Mouse (Mus musculus): ENCODE results near the gene Nf1. TPM values are rescaled to one million over a fixed set of nuclear protein-coding genes. Genes with fewer than 3 reads are reported as not detected.

The Nf1 gene
- polyA plus RNA-seq, 1 experiment from 2014 or later: 1.3 TPM

DNA sequence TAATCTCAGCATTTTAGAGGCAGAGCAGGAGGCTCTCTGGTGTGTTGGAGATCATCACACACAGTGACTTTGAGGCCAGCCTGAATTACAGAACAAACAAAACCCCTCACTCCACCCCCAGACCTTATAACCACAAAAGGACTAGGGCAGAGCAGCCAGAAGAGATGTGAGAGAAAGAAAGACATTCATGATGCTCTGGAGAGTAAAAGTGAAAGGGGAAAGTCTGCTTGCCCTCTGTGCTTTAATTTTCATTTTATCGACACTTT, 184.8 kb downstream of the Nf1 start:
- H3K4me3 ChIP-seq (ENCODE audit: low read depth, low read length): no peak overlapping the region
- no peaks in the 10 kb centered on the region for H3K27me3 ChIP-seq (ENCODE audit: control insufficient read depth, insufficient read depth, low read depth, low read length)
- 53% methylated on average over 1 of the region's 1 CpGs for WGBS (ENCODE audit: insufficient replicate concordance)
- H3K36me3 ChIP-seq (ENCODE audit: control insufficient read depth, insufficient read depth): no peaks in the 10 kb centered on the region
- no peak for ATAC-seq (ENCODE audit: low read depth)
- H3K4me1 ChIP-seq (ENCODE audit: control insufficient read depth, low read depth, low read length): peaks cover 14% of the 10 kb centered on the region
- H3K9ac ChIP-seq (ENCODE audit: low read depth, low read length): no peak overlapping the region
- H3K4me2 ChIP-seq (ENCODE audit: low read depth, low read length): 0 out of 2 replicates have a peak overlapping the region, but pooled peaks have one; percentile 31
- H3K27ac ChIP-seq (ENCODE audit: low read length): peak overlapping the region; percentile 49
- no peaks in the 10 kb centered on the region for H3K9me3 ChIP-seq (replicated peaks; ENCODE audit: control insufficient read depth, low read length)

DNA sequence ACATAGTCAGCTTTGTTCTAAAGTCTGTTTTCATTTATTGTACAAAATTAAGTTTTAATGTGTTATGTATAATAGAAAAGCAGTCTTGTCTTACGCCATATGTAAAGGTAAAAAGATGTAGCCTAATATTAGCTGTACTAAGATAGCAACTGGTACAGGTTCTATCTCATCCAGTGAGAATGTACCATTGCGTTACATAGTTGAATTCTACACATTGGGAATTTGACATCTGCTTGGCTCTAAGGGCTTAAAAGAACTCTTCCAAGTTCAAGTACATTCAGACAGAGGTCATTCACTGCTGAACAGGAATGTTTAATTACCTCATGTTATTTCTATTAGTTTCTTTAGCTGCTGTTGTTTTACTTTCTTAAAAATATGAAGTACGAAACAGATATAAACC, 187.1 kb downstream of the Nf1 start:
- no peak overlapping the region for H3K9ac ChIP-seq (ENCODE audit: low read depth, low read length)
- no peak overlapping the region for H3K4me3 ChIP-seq (ENCODE audit: low read depth, low read length)
- WGBS (ENCODE audit: insufficient replicate concordance): 76% methylated on average over 3 of the region's 3 CpGs
- H3K9me3 ChIP-seq (replicated peaks; ENCODE audit: control insufficient read depth, low read length): no peaks in the 10 kb centered on the region
- no peaks in the 10 kb centered on the region for H3K27me3 ChIP-seq (ENCODE audit: control insufficient read depth, insufficient read depth, low read depth, low read length)
- H3K36me3 ChIP-seq (ENCODE audit: control insufficient read depth, insufficient read depth): no peaks in the 10 kb centered on the region
- ATAC-seq (ENCODE audit: low read depth): no peak
- no peak overlapping the region; the same call in 1 of the 2 replicates for H3K27ac ChIP-seq (ENCODE audit: low read length)
- peaks cover 12% of the 10 kb centered on the region for H3K4me1 ChIP-seq (ENCODE audit: control insufficient read depth, low read depth, low read length)
- no peak overlapping the region for H3K4me2 ChIP-seq (ENCODE audit: low read depth, low read length)

DNA sequence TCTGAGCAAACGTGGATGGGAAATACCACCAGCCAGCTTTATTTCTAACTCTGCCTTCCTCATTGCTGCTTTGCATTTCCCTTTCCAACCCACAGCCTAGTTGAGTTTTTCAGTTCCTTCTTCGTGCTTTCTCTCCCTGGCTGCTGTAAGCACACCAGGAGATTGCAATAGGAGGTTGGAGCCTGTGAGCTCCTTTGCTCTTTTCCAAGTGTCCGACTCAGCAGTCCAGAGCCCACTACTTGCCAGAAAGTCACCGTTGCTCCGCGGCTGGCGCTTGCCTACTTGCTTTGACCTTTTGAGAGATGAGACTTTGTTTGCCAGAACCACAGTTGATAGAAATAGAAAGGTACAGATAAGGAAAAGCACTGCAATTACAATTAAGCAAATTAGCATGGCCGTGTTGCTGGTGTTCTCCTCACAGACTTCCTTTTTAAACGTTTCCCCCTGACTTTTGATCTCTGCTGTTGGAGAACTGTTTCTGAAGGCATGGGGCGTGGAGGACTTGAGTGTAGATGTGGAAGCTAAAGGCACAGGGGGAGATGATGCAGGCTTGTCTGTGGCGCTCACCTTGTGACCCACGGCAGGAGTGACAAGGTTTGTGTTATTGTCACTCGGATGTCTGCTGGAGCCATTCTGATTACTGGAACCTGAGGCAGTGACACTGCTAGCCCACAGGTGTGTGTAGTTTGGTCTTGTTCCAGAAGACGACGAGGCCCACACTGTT, 187.7 kb downstream of the Nf1 start:
- Histone ChIP-seq H3K27ac (ENCODE audit: low read length) (peak overlapping the region; percentile 35), H3K4me1 (ENCODE audit: control insufficient read depth, low read depth, low read length) (peaks cover 12% of the 10 kb centered on the region), H3K4me2 (ENCODE audit: low read depth, low read length) (no peak overlapping the region), H3K4me3 (ENCODE audit: low read depth, low read length) (no peak overlapping the region), H3K9me3 (replicated peaks; ENCODE audit: control insufficient read depth, low read length) (no peaks in the 10 kb centered on the region), H3K27me3 (ENCODE audit: control insufficient read depth, insufficient read depth, low read depth, low read length) (no peaks in the 10 kb centered on the region), H3K36me3 (ENCODE audit: control insufficient read depth, insufficient read depth) (no peaks in the 10 kb centered on the region), H3K9ac (ENCODE audit: low read depth, low read length) (no peak overlapping the region)
- WGBS (ENCODE audit: insufficient replicate concordance): 29% methylated on average over 15 of the region's 15 CpGs
- ATAC-seq (ENCODE audit: low read depth): no peak

DNA sequence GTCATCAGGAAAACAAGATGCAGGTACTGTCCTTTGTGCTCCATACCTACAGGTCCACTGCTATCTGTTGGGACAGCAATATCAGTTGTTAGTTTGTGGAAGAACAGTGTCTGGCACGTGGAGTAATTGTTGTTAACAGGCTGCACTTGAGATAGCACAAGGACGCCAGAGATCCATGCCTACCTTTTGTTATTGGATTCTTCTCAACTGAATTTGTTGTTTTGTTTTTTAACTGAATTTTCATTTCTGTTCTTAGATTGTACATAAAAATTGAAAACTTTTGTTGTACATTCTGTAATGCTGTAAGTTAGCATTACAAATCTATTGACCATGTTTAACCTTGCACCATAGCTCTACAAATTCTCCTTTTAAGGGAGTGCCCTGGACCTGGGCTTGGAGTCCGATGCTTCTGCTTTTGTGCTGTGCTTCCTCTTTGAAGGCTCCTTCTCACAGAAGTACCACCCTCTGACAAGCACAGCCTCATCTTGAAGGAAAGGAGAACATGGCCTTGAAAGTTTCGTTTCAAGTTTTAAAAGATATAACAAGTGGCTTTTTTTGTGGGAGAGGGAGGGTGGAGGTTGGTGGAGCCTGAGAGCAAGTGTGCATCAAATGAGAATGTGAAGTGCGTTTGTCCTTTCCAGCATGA, 188.4 kb downstream of the Nf1 start:
- Histone ChIP-seq H3K4me3 (ENCODE audit: low read depth, low read length) (no peak overlapping the region), H3K27me3 (ENCODE audit: control insufficient read depth, insufficient read depth, low read depth, low read length) (no peaks in the 10 kb centered on the region), H3K4me2 (ENCODE audit: low read depth, low read length) (no peak overlapping the region), H3K27ac (ENCODE audit: low read length) (peak overlapping the region; percentile 49), H3K4me1 (ENCODE audit: control insufficient read depth, low read depth, low read length) (peaks cover 12% of the 10 kb centered on the region), H3K36me3 (ENCODE audit: control insufficient read depth, insufficient read depth) (no peaks in the 10 kb centered on the region), H3K9me3 (replicated peaks; ENCODE audit: control insufficient read depth, low read length) (no peaks in the 10 kb centered on the region), H3K9ac (ENCODE audit: low read depth, low read length) (no peak overlapping the region)
- 28% methylated on average over 5 of the region's 5 CpGs for WGBS (ENCODE audit: insufficient replicate concordance)
- peak; percentile 30; the same call in 1 of the 2 replicates for ATAC-seq (ENCODE audit: low read depth)

DNA sequence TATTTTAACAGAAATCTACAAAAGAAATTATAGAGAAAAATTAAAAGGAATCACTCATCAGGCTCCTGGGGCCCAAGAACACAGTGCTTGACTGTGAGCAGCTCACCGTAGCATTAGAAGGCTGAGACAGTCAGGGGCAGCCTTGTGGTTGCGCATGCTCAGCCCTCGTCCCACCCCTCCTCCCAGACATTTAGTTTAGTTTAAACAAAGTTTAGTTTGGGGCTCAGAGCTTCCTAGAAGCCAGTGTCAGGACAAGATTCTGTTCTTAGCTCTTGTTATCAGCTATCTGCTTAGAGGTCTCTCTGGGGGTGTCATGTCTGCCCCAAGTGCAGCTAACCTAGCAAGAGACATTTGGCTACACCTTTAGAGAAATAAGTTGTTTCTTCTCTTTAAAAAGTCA, 189.1 kb downstream of the Nf1 start:
- no peak for ATAC-seq (ENCODE audit: low read depth)
- H3K36me3 ChIP-seq (ENCODE audit: control insufficient read depth, insufficient read depth): no peaks in the 10 kb centered on the region
- no peaks in the 10 kb centered on the region for H3K27me3 ChIP-seq (ENCODE audit: control insufficient read depth, insufficient read depth, low read depth, low read length)
- peaks cover 15% of the 10 kb centered on the region for H3K4me1 ChIP-seq (ENCODE audit: control insufficient read depth, low read depth, low read length)
- H3K9me3 ChIP-seq (replicated peaks; ENCODE audit: control insufficient read depth, low read length): no peaks in the 10 kb centered on the region
- H3K9ac ChIP-seq (ENCODE audit: low read depth, low read length): no peak overlapping the region
- H3K27ac ChIP-seq (ENCODE audit: low read length): peak overlapping the region; percentile 49; the same call in 1 of the 2 replicates
- H3K4me3 ChIP-seq (ENCODE audit: low read depth, low read length): peak overlapping the region; percentile 0; the same call in 1 of the 2 replicates
- no peak overlapping the region for H3K4me2 ChIP-seq (ENCODE audit: low read depth, low read length)
- 24% methylated on average over 3 of the region's 3 CpGs for WGBS (ENCODE audit: insufficient replicate concordance)

DNA sequence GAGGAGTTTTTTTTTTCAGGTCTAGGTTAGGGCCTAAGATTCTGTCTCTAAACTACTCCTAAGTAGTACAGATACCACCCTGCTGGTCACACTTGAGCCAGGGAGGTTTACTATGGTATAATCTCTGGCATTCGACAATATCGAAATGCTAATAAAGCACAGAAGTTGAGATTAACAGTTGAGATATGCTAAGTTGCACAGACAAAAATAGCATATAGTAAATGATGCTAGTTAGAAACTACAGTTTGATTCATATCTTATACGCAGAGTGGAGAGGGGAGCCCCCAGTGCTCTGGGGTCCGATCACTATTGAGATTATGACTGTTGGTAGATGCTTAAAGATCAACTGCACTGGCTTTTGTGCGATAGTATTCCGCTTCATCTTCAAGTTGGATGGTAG, 189.7 kb downstream of the Nf1 start:
- WGBS (ENCODE audit: insufficient replicate concordance): 72% methylated on average over 6 of the region's 6 CpGs
- Histone ChIP-seq H3K27ac (ENCODE audit: low read length) (no peak overlapping the region), H3K36me3 (ENCODE audit: control insufficient read depth, insufficient read depth) (no peaks in the 10 kb centered on the region), H3K4me1 (ENCODE audit: control insufficient read depth, low read depth, low read length) (peaks cover 11% of the 10 kb centered on the region), H3K4me2 (ENCODE audit: low read depth, low read length) (peak overlapping the region; percentile 14; the same call in 1 of the 2 replicates), H3K4me3 (ENCODE audit: low read depth, low read length) (no peak overlapping the region; the same call in 1 of the 2 replicates), H3K9me3 (replicated peaks; ENCODE audit: control insufficient read depth, low read length) (no peaks in the 10 kb centered on the region), H3K9ac (ENCODE audit: low read depth, low read length) (no peak overlapping the region), H3K27me3 (ENCODE audit: control insufficient read depth, insufficient read depth, low read depth, low read length) (no peaks in the 10 kb centered on the region)
- no peak for ATAC-seq (ENCODE audit: low read depth)

DNA sequence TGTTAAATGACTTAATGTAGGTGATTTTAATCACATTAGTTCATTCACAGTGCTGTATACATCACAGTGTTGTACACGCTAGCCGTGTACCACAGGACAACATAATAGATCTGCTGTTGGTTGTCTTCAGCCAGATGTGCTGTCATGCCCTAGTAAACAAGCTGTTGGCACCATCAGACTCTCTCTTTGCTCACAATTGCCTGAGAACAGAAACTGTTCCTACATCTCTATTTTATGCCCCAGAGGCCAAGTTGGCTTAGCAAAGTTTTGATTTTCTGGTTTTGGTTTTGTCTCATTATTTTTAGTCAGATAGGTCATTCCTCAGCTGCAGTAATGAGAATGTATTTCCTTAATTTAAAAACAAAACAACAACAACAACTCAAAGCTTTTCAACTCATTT, 190.2 kb downstream of the Nf1 start:
- Histone ChIP-seq H3K36me3 (ENCODE audit: control insufficient read depth, insufficient read depth) (no peaks in the 10 kb centered on the region), H3K9me3 (replicated peaks; ENCODE audit: control insufficient read depth, low read length) (no peaks in the 10 kb centered on the region), H3K27me3 (ENCODE audit: control insufficient read depth, insufficient read depth, low read depth, low read length) (no peaks in the 10 kb centered on the region), H3K4me3 (ENCODE audit: low read depth, low read length) (peak overlapping the region; percentile 13; the same call in 1 of the 2 replicates), H3K4me1 (ENCODE audit: control insufficient read depth, low read depth, low read length) (peaks cover 11% of the 10 kb centered on the region), H3K9ac (ENCODE audit: low read depth, low read length) (no peak overlapping the region), H3K27ac (ENCODE audit: low read length) (no peak overlapping the region), H3K4me2 (ENCODE audit: low read depth, low read length) (peak overlapping the region; percentile 14; the same call in 1 of the 2 replicates)
- WGBS (ENCODE audit: insufficient replicate concordance): 81% methylated on average over 2 of the region's 2 CpGs
- ATAC-seq (ENCODE audit: low read depth): no peak

DNA sequence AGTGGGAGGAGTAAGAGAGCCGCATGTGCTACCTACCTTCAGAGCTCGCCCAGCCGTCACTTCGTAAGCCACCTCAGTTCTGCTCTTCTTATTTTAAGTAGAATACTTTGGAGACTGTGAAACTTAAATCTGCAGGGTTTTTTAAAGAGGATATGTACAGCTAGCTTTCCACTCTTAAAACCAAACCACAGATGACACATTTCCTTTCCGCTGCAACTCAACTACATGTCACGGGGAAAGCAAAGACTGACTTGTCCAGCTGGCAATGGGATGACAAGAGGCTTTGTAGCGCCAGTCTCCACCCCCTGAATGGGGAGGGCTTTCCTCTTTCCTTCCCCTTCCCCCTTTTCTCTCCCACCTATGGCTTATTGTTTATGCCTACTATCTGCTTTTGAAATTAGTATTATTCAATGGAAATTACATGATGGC, 190.9 kb downstream of the Nf1 start, which contains the start of the genes Evi2 and Evi2a:
Gene Evi2 (minus strand): TSS at position 257 of the 429 bp plus-strand sequence.
Gene Evi2a (minus strand): TSS at position 277 of the 429 bp plus-strand sequence.
- H3K4me2 ChIP-seq (ENCODE audit: low read depth, low read length): peak within 1 kb of the TSS; percentile 14
- 19% methylated on average over 7 of the region's 7 CpGs for WGBS (ENCODE audit: insufficient replicate concordance)
- H3K4me1 ChIP-seq (ENCODE audit: control insufficient read depth, low read depth, low read length): peaks cover 11% of the 10 kb centered on the region
- no peaks in the 10 kb centered on the region for H3K36me3 ChIP-seq (ENCODE audit: control insufficient read depth, insufficient read depth)
- H3K9me3 ChIP-seq (replicated peaks; ENCODE audit: control insufficient read depth, low read length): no peaks in the 10 kb centered on the region
- no peak for ATAC-seq (ENCODE audit: low read depth)
- no peaks in the 10 kb centered on the region for H3K27me3 ChIP-seq (ENCODE audit: control insufficient read depth, insufficient read depth, low read depth, low read length)
- no peak within 1 kb of the TSS for H3K9ac ChIP-seq (ENCODE audit: low read depth, low read length)
- no peak within 1 kb of the TSS for H3K27ac ChIP-seq (ENCODE audit: low read length)
- H3K4me3 ChIP-seq (ENCODE audit: low read depth, low read length): peak within 1 kb of the TSS; percentile 36

DNA sequence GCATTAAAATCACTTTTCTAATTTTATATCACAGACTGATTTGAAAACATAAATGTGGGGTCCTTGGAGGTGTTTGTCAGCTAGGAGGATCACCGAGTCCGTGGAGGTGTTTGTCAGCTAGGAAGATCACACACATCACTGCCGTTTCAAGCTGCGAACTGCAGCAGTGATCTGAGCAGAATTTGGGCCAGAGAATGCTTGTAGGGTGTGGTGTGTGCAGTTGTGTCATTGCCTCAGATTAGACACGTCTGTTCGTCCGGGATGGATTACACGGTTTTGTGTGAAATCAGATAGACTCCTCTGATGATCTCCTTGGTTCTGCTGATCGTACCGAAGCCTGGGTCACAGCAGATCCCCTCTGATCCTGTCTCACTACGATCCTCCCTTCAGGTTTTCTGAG, 191.3 kb downstream of the Nf1 start:
- Histone ChIP-seq H3K27ac (ENCODE audit: low read length) (no peak overlapping the region), H3K9me3 (replicated peaks; ENCODE audit: control insufficient read depth, low read length) (no peaks in the 10 kb centered on the region), H3K4me3 (ENCODE audit: low read depth, low read length) (no peak overlapping the region), H3K27me3 (ENCODE audit: control insufficient read depth, insufficient read depth, low read depth, low read length) (no peaks in the 10 kb centered on the region), H3K36me3 (ENCODE audit: control insufficient read depth, insufficient read depth) (no peaks in the 10 kb centered on the region), H3K9ac (ENCODE audit: low read depth, low read length) (no peak overlapping the region), H3K4me2 (ENCODE audit: low read depth, low read length) (no peak overlapping the region), H3K4me1 (ENCODE audit: control insufficient read depth, low read depth, low read length) (peaks cover 11% of the 10 kb centered on the region)
- no peak for ATAC-seq (ENCODE audit: low read depth)
- WGBS (ENCODE audit: insufficient replicate concordance): 31% methylated on average over 11 of the region's 11 CpGs

Measured in liver, embryonic 16.5 days (tissue).